Mouse (Mus musculus) spleen, adult 18-20 months (tissue): ENCODE data around the gene Spsb3.
A peak's percentile ranks its signal among the peaks of the same experiment; 100 is the strongest.

Source experiments
- DNase-seq, 2 experiments: peaks; one replicate each; pipeline ENCODE4 v3.0.0; 2022; ENCODE audit warnings: mixed read lengths in 2 of 2

Gene Spsb3

GRCm38 (mm10) chr17:24897600-24897999, 11.2 kb downstream of the Spsb3 start:
- no peak for DNase-seq

- DNase-seq = no peak
Observed at GRCm38 (mm10) chr17:24898041-24898854, 11.8 kb downstream of the Spsb3 start.

- no peak for DNase-seq
Observed at GRCm38 (mm10) chr17:24899153-24899552, 12.7 kb downstream of the Spsb3 start.

GRCm38 (mm10) chr17:24900014-24900413, 13.6 kb downstream of the Spsb3 start:
- DNase-seq = no peak

GRCm38 (mm10) chr17:24902124-24902523, 15.7 kb downstream of the Spsb3 start:
- no peak for DNase-seq

- peak in 1 of 2 experiments; percentile 49 for DNase-seq
Observed at GRCm38 (mm10) chr17:24902671-24903474, 16.4 kb downstream of the Spsb3 start.

- no peak for DNase-seq
Observed at GRCm38 (mm10) chr17:24903767-24904166, 17.3 kb downstream of the Spsb3 start.

GRCm38 (mm10) chr17:24907591-24907990, 21.1 kb downstream of the Spsb3 start:
- no peak for DNase-seq

- DNase-seq = no peak
Observed at GRCm38 (mm10) chr17:24913984-24914383, 27.5 kb downstream of the Spsb3 start.

- no peak for DNase-seq
Observed at GRCm38 (mm10) chr17:24923246-24923645, 36.8 kb downstream of the Spsb3 start.

GRCm38 (mm10) chr17:24929506-24929905, 43.1 kb downstream of the Spsb3 start:
- no peak for DNase-seq

- DNase-seq = no peak
Observed at GRCm38 (mm10) chr17:24932431-24932830, 46.0 kb downstream of the Spsb3 start.

GRCm38 (mm10) chr17:24933163-24933562, 46.7 kb downstream of the Spsb3 start:
- no peak for DNase-seq

GRCm38 (mm10) chr17:24934926-24935325, 48.5 kb downstream of the Spsb3 start:
- DNase-seq = no peak

- no peak for DNase-seq
Observed at GRCm38 (mm10) chr17:24935666-24936065, 49.2 kb downstream of the Spsb3 start.

GRCm38 (mm10) chr17:24936259-24937237, 50.1 kb downstream of the Spsb3 start, which contains the start of gene Mapk8ip3:
Gene Mapk8ip3 (minus strand): TSS chr17:24936977.
- peak; percentile 88 to 96 for DNase-seq

- no peak for DNase-seq
Observed at GRCm38 (mm10) chr17:24937266-24937665, 50.8 kb downstream of the Spsb3 start.
